Mouse (Mus musculus) liver, postnatal 0 days (tissue): ENCODE data around the gene Eng. TPM values are rescaled to one million over a fixed set of nuclear protein-coding genes. Genes with fewer than 3 reads are reported as not detected.

Experiments used
- ATAC-seq: fragments of 200-750 bp; cut with Nextera tagmentation; 2 replicates; pipeline ENCODE4 v1.8.0; 2017; ENCODE audit warnings: mild to moderate bottlenecking, moderate library complexity
- DNase-seq: peaks from one replicate; pipeline ENCODE4 v3.0.0-alpha.2; 2016
- H3K27ac ChIP-seq: fragments of 300-500 bp; sonication (generic); 2 replicates; pipeline ENCODE4 v1.5.1; 2014; ENCODE audit warnings: antibody characterized with exemption, moderate library complexity, mild to moderate bottlenecking, low read depth
- H3K27me3 ChIP-seq: fragments of 300-500 bp; sonication (generic); 2 replicates; pipeline ENCODE4 v1.6.1; 2014; ENCODE audit warnings: low read length, control low read depth, mixed read lengths; ENCODE audit not compliant: insufficient read depth
- H3K36me3 ChIP-seq: fragments of 300-500 bp; sonication (generic); replicated peaks from 2 replicates; pipeline ENCODE4 v1.6.1; 2014; ENCODE audit warnings: mild to moderate bottlenecking, control low read depth, low read length, moderate library complexity, mixed read lengths; ENCODE audit not compliant: insufficient read depth
- H3K4me1 ChIP-seq: fragments of 300-500 bp; sonication (generic); 2 replicates; pipeline ENCODE4 v1.6.1; 2014; ENCODE audit warnings: antibody characterized with exemption, mild to moderate bottlenecking, control low read depth; ENCODE audit not compliant: insufficient read depth
- H3K4me2 ChIP-seq: fragments of 300-500 bp; sonication (generic); 2 replicates; pipeline ENCODE4 v1.6.1; 2014; ENCODE audit warnings: low read depth, mild to moderate bottlenecking, low read length, moderate library complexity, mixed read lengths
- H3K4me3 ChIP-seq: fragments of 300-500 bp; sonication (generic); 2 replicates; pipeline ENCODE4 v1.5.1; 2014; ENCODE audit warnings: low read depth, low read length
- H3K9ac ChIP-seq: fragments of 300-500 bp; sonication (generic); replicated peaks from 2 replicates; pipeline ENCODE4 v1.6.1; 2014; ENCODE audit warnings: mild to moderate bottlenecking, moderate library complexity
- H3K9me3 ChIP-seq: fragments of 300-500 bp; sonication (generic); 2 replicates; pipeline ENCODE4 v1.6.1; 2016; ENCODE audit warnings: mild to moderate bottlenecking, control low read depth, low read length, mixed read lengths
- CTCF ChIP-seq: sonication (generic); IDR thresholded peaks from 2 replicates; pipeline ENCODE4 v1.5.1; 2016; ENCODE audit warnings: antibody characterized with exemption, low read depth
- EP300 ChIP-seq: IDR thresholded peaks from 2 replicates; pipeline ENCODE4 v1.6.1; 2016; ENCODE audit warnings: antibody characterized with exemption, low read depth, mild to moderate bottlenecking
- WGBS: fragments of 180-500 bp; shearing (Covaris S2); extraction: QIAGEN DNeasy Blood & Tissue Kit; methylation state at CpG from one replicate; pipeline ENCODE4 v1.1.7; 2014; ENCODE audit not compliant: insufficient replicate concordance; 5-methylcytosine and 5-hydroxymethylcytosine counted together
- polyA plus RNA-seq: library from polyadenylated mRNA; unstranded; fragments of >200 nt; fragmentation: Nextera tagmentation; extraction: Ambion mirVana; gene quantifications from 2 replicates; pipeline ENCODE4 v1.2.1, GENCODE M21; 2015

Gene Eng
- polyA plus RNA-seq, 1 experiment from 2014 or later: 30.2 TPM

- no peaks in the 10 kb centered on the region; the same call in 1 of the 2 replicates for H3K36me3 ChIP-seq
- peaks cover 45% of the 10 kb centered on the region for H3K4me1 ChIP-seq
- WGBS: 2% methylated on average over 25 of the region's 25 CpGs
- DNase-seq (peak; percentile 83), ATAC-seq (peak; percentile 81)
- no peaks in the 10 kb centered on the region for H3K9me3 ChIP-seq
- no peaks in the 10 kb centered on the region for H3K27me3 ChIP-seq
- peak overlapping the region; percentile 93 for H3K27ac ChIP-seq
- H3K4me2 ChIP-seq: peak overlapping the region; percentile 91
- TF ChIP-seq CTCF: peak; percentile 19; the same call in 1 of the 2 replicates
- no peak; the same call in 1 of the 2 replicates for TF ChIP-seq EP300
- H3K4me3 ChIP-seq: peak overlapping the region; percentile 67
- peak overlapping the region; percentile 41 for H3K9ac ChIP-seq
Observed at GRCm38 (mm10) chr2:32608141-32608777, 38.1 kb upstream of the Eng start.

GRCm38 (mm10) chr2:32608778-32609435, 37.5 kb upstream of the Eng start:
- peak overlapping the region; percentile 41 for H3K9ac ChIP-seq
- ATAC-seq (peak; percentile 75), DNase-seq (no peak)
- H3K9me3 ChIP-seq: no peaks in the 10 kb centered on the region
- 44% methylated on average over 18 of the region's 18 CpGs for WGBS
- TF ChIP-seq CTCF: no peak
- no peaks in the 10 kb centered on the region; the same call in 1 of the 2 replicates for H3K36me3 ChIP-seq
- H3K27me3 ChIP-seq: no peaks in the 10 kb centered on the region
- H3K4me2 ChIP-seq: peak overlapping the region; percentile 91
- H3K27ac ChIP-seq: peak overlapping the region; percentile 93
- peak overlapping the region; percentile 67 for H3K4me3 ChIP-seq
- H3K4me1 ChIP-seq: peaks cover 45% of the 10 kb centered on the region

GRCm38 (mm10) chr2:32610610-32611229, 35.7 kb upstream of the Eng start:
- H3K9ac ChIP-seq: 0 out of 2 replicates have a peak overlapping the region, but pooled peaks have one; percentile 39
- peaks cover 45% of the 10 kb centered on the region for H3K4me1 ChIP-seq

GRCm38 (mm10) chr2:32612274-32612673, 34.1 kb upstream of the Eng start:
- H3K9me3 ChIP-seq: no peaks in the 10 kb centered on the region
- no peak overlapping the region for H3K4me2 ChIP-seq
- ATAC-seq (no peak), DNase-seq (peak; percentile 56)
- peaks cover 15% of the 10 kb centered on the region for H3K36me3 ChIP-seq
- no peak overlapping the region for H3K27ac ChIP-seq
- no peak for TF ChIP-seq EP300
- no peak for TF ChIP-seq CTCF
- H3K4me1 ChIP-seq: peaks cover 38% of the 10 kb centered on the region
- H3K9ac ChIP-seq: no peak overlapping the region
- H3K27me3 ChIP-seq: no peaks in the 10 kb centered on the region
- 80% methylated on average over 26 of the region's 26 CpGs for WGBS
- no peak overlapping the region for H3K4me3 ChIP-seq

More at GRCm38 (mm10) chr2:32610610-32611229, 35.7 kb upstream of the Eng start:
- peaks cover 9% of the 10 kb centered on the region for H3K36me3 ChIP-seq
- ATAC-seq: no peak
- peak; percentile 65 for DNase-seq
- 18% methylated on average over 23 of the region's 23 CpGs for WGBS
- peak overlapping the region; percentile 32 for H3K4me3 ChIP-seq
- peak overlapping the region; percentile 91 for H3K4me2 ChIP-seq
- 0 out of 2 replicates have a peak overlapping the region, but pooled peaks have one; percentile 93 for H3K27ac ChIP-seq
- TF ChIP-seq EP300: no peak
- TF ChIP-seq CTCF: peak; percentile 56
- H3K9me3 ChIP-seq: no peaks in the 10 kb centered on the region
- no peaks in the 10 kb centered on the region for H3K27me3 ChIP-seq

- TF ChIP-seq EP300: no peak
- no peak for TF ChIP-seq CTCF
- Histone ChIP-seq H3K4me1 (peaks cover 12% of the 10 kb centered on the region), H3K9me3 (peaks cover 3% of the 10 kb centered on the region), H3K27ac (no peak overlapping the region), H3K4me3 (no peak overlapping the region), H3K36me3 (peaks cover 29% of the 10 kb centered on the region), H3K9ac (no peak overlapping the region), H3K4me2 (no peak overlapping the region), H3K27me3 (no peaks in the 10 kb centered on the region)
- no peak for ATAC-seq
- 85% methylated on average over 1 of the region's 1 CpGs for WGBS
- no peak for DNase-seq
Observed at GRCm38 (mm10) chr2:32617109-32617508, 29.3 kb upstream of the Eng start.

DNA sequence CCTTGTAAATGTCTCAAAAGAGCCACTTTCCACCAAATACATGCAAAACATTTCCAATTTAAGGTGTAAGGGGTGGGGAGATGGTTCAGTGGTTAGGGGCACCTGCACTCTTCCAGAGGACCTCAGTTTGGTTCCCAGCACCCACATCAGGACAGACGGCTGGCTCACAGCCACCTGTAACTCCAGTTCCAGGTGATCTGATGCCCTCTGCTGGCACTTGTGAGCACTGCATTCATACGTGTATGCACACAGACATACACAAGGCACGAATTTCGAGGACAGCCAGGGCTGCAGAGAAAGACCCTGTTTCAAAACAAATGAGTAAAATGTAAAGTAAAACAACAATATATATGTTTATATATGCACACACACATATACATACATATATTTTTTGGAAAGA, 28.8 kb upstream of the Eng start:
- peaks cover 29% of the 10 kb centered on the region for H3K36me3 ChIP-seq
- 89% methylated on average over 4 of the region's 4 CpGs for WGBS

More for the DNA sequence above, 28.8 kb upstream of the Eng start:
- no peak overlapping the region for H3K4me3 ChIP-seq
- H3K4me2 ChIP-seq: no peak overlapping the region
- ATAC-seq (no peak), DNase-seq (no peak)
- no peak overlapping the region for H3K27ac ChIP-seq
- H3K9me3 ChIP-seq: peaks cover 3% of the 10 kb centered on the region
- TF ChIP-seq CTCF: peak; percentile 53
- TF ChIP-seq EP300: no peak
- no peak overlapping the region for H3K9ac ChIP-seq
- no peaks in the 10 kb centered on the region for H3K27me3 ChIP-seq
- H3K4me1 ChIP-seq: peaks cover 12% of the 10 kb centered on the region
